Mouse (Mus musculus) limb, embryonic 14.5 days (tissue): ENCODE data around the gene Tmem50a. TPM values are rescaled to one million over a fixed set of nuclear protein-coding genes. Genes with fewer than 3 reads are reported as not detected.

Experiments used
- ATAC-seq: fragments of 200-750 bp; cut with Nextera tagmentation; 2 replicates; pipeline ENCODE4 v1.8.0; 2017; ENCODE audit warnings: low read depth, moderate number of reproducible peaks, moderate TSS enrichment; ENCODE audit not compliant: low FRiP score
- DNase-seq: peaks from one replicate; pipeline ENCODE4 v3.0.0-alpha.2; 2015; ENCODE audit warnings: low spot score
- H3K27ac ChIP-seq: fragments of 300-500 bp; sonication (generic); replicated peaks from 2 replicates; pipeline ENCODE4 v1.5.1; 2014; ENCODE audit warnings: low read depth, mild to moderate bottlenecking, low read length, moderate library complexity, mixed read lengths
- H3K27me3 ChIP-seq: fragments of 300-500 bp; sonication (generic); 2 replicates; pipeline ENCODE4 v1.6.1; 2014; ENCODE audit warnings: low read length, mixed read lengths; ENCODE audit not compliant: control insufficient read depth, insufficient read depth
- H3K36me3 ChIP-seq: fragments of 300-500 bp; sonication (generic); 2 replicates; pipeline ENCODE4 v1.6.1; 2014; ENCODE audit warnings: mild to moderate bottlenecking, low read length, moderate library complexity, mixed read lengths; ENCODE audit not compliant: control insufficient read depth, insufficient read depth
- H3K4me1 ChIP-seq: fragments of 300-500 bp; sonication (generic); 2 replicates; pipeline ENCODE4 v1.6.1; 2014; ENCODE audit warnings: antibody characterized with exemption, low read length, mixed read lengths; ENCODE audit not compliant: control insufficient read depth, insufficient read depth
- H3K4me2 ChIP-seq: fragments of 300-500 bp; sonication (generic); replicated peaks from 2 replicates; pipeline ENCODE4 v1.6.1; 2014; ENCODE audit warnings: low read depth, mild to moderate bottlenecking, low read length, moderate library complexity; ENCODE audit not compliant: severe bottlenecking
- H3K4me3 ChIP-seq: fragments of 300-500 bp; sonication (generic); replicated peaks from 2 replicates; pipeline ENCODE4 v1.5.1; 2014; ENCODE audit warnings: low read length
- H3K9ac ChIP-seq: fragments of 300-500 bp; sonication (generic); 2 replicates; pipeline ENCODE4 v1.6.1; 2014; ENCODE audit warnings: mild to moderate bottlenecking, low read depth, low read length, moderate library complexity; ENCODE audit not compliant: severe bottlenecking
- H3K9me3 ChIP-seq: fragments of 300-500 bp; sonication (generic); 2 replicates; pipeline ENCODE4 v1.6.1; 2016; ENCODE audit warnings: low read length; ENCODE audit not compliant: control insufficient read depth
- POLR2A ChIP-seq: fragments of 200-500 bp; IDR thresholded peaks from 2 replicates; pipeline ENCODE4 v1.8.0; 2012; ENCODE audit warnings: inconsistent platforms, mild to moderate bottlenecking, moderate library complexity, borderline replicate concordance; ENCODE audit not compliant: insufficient read depth, insufficient read length; ENCODE audit errors: extremely low read depth
- WGBS: fragments of 180-500 bp; shearing (Covaris S2); extraction: QIAGEN DNeasy Blood & Tissue Kit; methylation state at CpG from one replicate; pipeline ENCODE4 v1.1.7; 2014; 5-methylcytosine and 5-hydroxymethylcytosine counted together
- polyA plus RNA-seq, 2 experiments: library from polyadenylated mRNA; depleted of rRNA in 1 of 2; stranded (reverse) in 1 of 2; unstranded in 1 of 2; fragments of >200 nt; fragmentation: Nextera tagmentation in 1 of 2; extraction: Ambion mirVana in 1 of 2; gene quantifications; 2 replicates each; pipeline versions ENCODE4 v1.2.1 to v1.2.3; 2012 to 2014

The Tmem50a gene
- polyA plus RNA-seq, 2 experiments: 119 to 166 TPM

GRCm38 (mm10) chr4:134862996-134863395 lies 51.8 kb downstream of the Tmem50a start:
- no peaks in the 10 kb centered on the region for H3K4me1 ChIP-seq
- ATAC-seq: no peak
- H3K9me3 ChIP-seq: no peaks in the 10 kb centered on the region
- no peaks in the 10 kb centered on the region for H3K36me3 ChIP-seq
- H3K9ac ChIP-seq: no peak overlapping the region
- no peak overlapping the region for H3K4me3 ChIP-seq
- no peak overlapping the region for H3K4me2 ChIP-seq
- no peak for TF ChIP-seq POLR2A
- no peaks in the 10 kb centered on the region for H3K27me3 ChIP-seq
- 72% methylated on average over 7 of the region's 7 CpGs for WGBS
- no peak for DNase-seq
- no peak overlapping the region for H3K27ac ChIP-seq

- no peak overlapping the region for H3K27ac ChIP-seq
- no peaks in the 10 kb centered on the region for H3K4me1 ChIP-seq
- DNase-seq (no peak), ATAC-seq (no peak)
- no peaks in the 10 kb centered on the region for H3K9me3 ChIP-seq
- no peaks in the 10 kb centered on the region for H3K36me3 ChIP-seq
- H3K9ac ChIP-seq: no peak overlapping the region
- no peak overlapping the region for H3K4me2 ChIP-seq
- H3K27me3 ChIP-seq: no peaks in the 10 kb centered on the region
- TF ChIP-seq POLR2A: no peak
- WGBS: 73% methylated on average over 6 of the region's 6 CpGs
- H3K4me3 ChIP-seq: no peak overlapping the region
Observed at GRCm38 (mm10) chr4:134861884-134862283, 52.9 kb downstream of the Tmem50a start.

GRCm38 (mm10) chr4:134858494-134858893 lies 56.3 kb downstream of the Tmem50a start:
- Histone ChIP-seq H3K36me3 (no peaks in the 10 kb centered on the region), H3K4me3 (no peak overlapping the region), H3K27me3 (no peaks in the 10 kb centered on the region), H3K4me2 (no peak overlapping the region), H3K9me3 (no peaks in the 10 kb centered on the region), H3K4me1 (no peaks in the 10 kb centered on the region), H3K27ac (no peak overlapping the region), H3K9ac (no peak overlapping the region)
- no peak for ATAC-seq
- no peak for TF ChIP-seq POLR2A
- WGBS: 87% methylated on average over 4 of the region's 4 CpGs
- no peak for DNase-seq

- no peaks in the 10 kb centered on the region for H3K9me3 ChIP-seq
- DNase-seq (peak; percentile 21), ATAC-seq (no peak)
- no peaks in the 10 kb centered on the region for H3K36me3 ChIP-seq
- no peak overlapping the region for H3K27ac ChIP-seq
- H3K4me1 ChIP-seq: peaks cover 6% of the 10 kb centered on the region
- no peak for TF ChIP-seq POLR2A
- no peak overlapping the region for H3K4me3 ChIP-seq
- H3K9ac ChIP-seq: no peak overlapping the region
- no peak overlapping the region for H3K4me2 ChIP-seq
- 23% methylated on average over 5 of the region's 5 CpGs for WGBS
- no peaks in the 10 kb centered on the region for H3K27me3 ChIP-seq
Observed at GRCm38 (mm10) chr4:134856501-134856900, 58.3 kb downstream of the Tmem50a start.

GRCm38 (mm10) chr4:134856056-134856455 lies 58.8 kb downstream of the Tmem50a start:
- Histone ChIP-seq H3K4me3 (no peak overlapping the region), H3K27me3 (no peaks in the 10 kb centered on the region), H3K4me1 (peaks cover 11% of the 10 kb centered on the region), H3K27ac (no peak overlapping the region), H3K9me3 (no peaks in the 10 kb centered on the region), H3K9ac (no peak overlapping the region), H3K36me3 (no peaks in the 10 kb centered on the region), H3K4me2 (no peak overlapping the region)
- no peak for TF ChIP-seq POLR2A
- 44% methylated on average over 5 of the region's 5 CpGs for WGBS
- DNase-seq (no peak), ATAC-seq (no peak)

GRCm38 (mm10) chr4:134855371-134855770 lies 59.5 kb downstream of the Tmem50a start:
- no peak for TF ChIP-seq POLR2A
- peak; percentile 50 for DNase-seq
- H3K27ac ChIP-seq: no peak overlapping the region
- H3K36me3 ChIP-seq: no peaks in the 10 kb centered on the region
- H3K4me1 ChIP-seq: peaks cover 12% of the 10 kb centered on the region
- ATAC-seq: no peak
- 48% methylated on average over 3 of the region's 3 CpGs for WGBS
- no peaks in the 10 kb centered on the region for H3K27me3 ChIP-seq
- no peak overlapping the region for H3K9ac ChIP-seq
- H3K4me3 ChIP-seq: no peak overlapping the region
- H3K9me3 ChIP-seq: no peaks in the 10 kb centered on the region
- H3K4me2 ChIP-seq: no peak overlapping the region
